Mouse (Mus musculus): ENCODE measurements at regions not wholly inside any gene's neighbourhood (a gene's known extent, or its start where the extent isn't known, plus 50 kb on each side); places are given as distances from the start of the nearest gene placed in this dataset.

DNA sequence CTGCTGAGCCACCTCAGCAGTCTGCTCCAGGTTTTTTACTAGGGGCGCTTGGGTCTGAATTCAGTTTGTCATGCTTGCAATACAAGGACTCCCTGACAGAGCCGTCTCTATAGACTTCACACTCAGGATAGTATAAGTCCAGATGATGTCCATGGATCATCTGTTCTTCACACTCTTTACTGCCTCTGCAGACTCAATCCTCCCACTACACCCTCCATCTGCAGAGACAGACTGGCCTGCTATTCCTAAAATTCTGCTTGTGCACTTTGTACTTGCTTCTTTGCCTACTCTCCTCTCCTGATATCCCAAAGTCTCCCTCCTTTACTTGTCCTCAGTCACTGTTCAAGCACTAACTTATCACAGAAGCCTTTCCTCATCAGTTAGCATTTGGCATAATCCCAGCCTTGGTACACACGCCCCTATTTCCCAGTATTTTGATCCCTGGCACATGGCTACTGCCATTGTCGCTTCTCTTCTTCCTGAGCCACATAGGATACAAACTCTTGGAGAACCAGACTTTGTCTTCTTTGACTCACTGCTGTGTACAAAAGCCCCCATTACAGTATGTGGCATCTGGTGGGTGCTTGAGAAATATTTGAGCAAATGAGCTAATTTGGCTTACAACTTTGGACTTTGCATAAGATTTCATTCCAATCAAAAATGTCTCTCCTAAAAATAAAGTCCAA lies 277.0 kb downstream of the Kcns3 start:
- TF ChIP-seq POLR2A (IDR thresholded peaks at IDR 0.05; ENCODE audit: extremely low read depth, insufficient read depth, low read length) (no peak), CTCF (IDR thresholded peaks at IDR 0.05; ENCODE audit: extremely low read depth, insufficient read depth, low read length) (no peak)
- Histone ChIP-seq H3K4me3 (ENCODE audit: insufficient read depth, low read length) (no peak overlapping the region), H3K4me1 (ENCODE audit: control insufficient read depth, insufficient read depth, low read length) (no peaks in the 10 kb centered on the region), H3K27ac (ENCODE audit: insufficient read depth, low read length) (no peak overlapping the region)

DNA sequence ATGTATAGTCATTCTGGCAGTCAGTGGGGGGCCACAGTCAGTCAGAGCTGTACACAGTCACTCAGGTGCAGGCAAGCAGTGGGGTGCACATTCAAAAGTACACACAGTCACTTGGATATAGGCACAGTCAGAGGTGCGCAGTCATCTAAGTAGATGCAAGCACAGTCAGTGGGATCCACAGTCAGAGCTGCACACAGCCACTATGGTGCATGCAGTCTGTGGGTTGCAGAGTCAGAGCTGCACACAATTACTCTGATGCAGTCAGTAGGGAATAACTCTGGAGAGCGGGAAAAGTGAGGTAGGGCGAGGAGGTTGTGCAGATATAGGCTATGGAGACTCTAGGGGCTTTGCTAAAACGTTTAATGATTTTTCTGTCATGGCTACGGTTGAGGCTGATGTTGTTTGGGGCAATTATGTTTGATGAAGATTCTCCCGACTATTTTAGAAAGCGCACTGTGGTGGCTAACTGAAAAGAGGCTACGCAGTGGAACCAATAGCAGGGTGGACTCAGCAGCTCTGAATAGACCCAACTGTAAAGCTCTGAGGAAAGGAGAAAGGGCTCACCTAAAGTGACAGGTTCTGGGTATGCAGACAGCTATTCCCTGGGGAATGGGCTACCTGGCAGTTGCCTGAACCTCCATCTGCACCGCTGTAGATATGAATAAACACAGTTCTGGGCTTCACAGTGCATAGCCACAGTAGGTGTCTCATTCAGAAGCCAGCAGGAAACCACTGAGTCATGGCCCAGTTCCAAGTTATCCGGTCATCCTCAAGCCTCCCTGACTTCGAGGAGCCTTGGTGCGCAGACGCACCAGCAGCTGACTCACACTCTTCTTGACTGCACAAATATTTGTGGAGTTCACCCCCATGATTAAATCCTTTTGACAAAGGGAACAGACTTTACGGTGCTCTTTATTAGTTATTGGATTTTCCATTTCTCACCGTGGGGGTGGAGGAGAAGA lies 282.9 kb downstream of the Kcns3 start:
- H3K27ac ChIP-seq (ENCODE audit: insufficient read depth, low read length), result no peak overlapping the region
- no peak for TF ChIP-seq CTCF (IDR thresholded peaks at IDR 0.05; ENCODE audit: extremely low read depth, insufficient read depth, low read length)
- no peak for TF ChIP-seq POLR2A (IDR thresholded peaks at IDR 0.05; ENCODE audit: extremely low read depth, insufficient read depth, low read length)
- no peak overlapping the region for H3K4me3 ChIP-seq (ENCODE audit: insufficient read depth, low read length)
- no peaks in the 10 kb centered on the region; the same call in 1 of the 2 replicates for H3K4me1 ChIP-seq (ENCODE audit: control insufficient read depth, insufficient read depth, low read length)

DNA sequence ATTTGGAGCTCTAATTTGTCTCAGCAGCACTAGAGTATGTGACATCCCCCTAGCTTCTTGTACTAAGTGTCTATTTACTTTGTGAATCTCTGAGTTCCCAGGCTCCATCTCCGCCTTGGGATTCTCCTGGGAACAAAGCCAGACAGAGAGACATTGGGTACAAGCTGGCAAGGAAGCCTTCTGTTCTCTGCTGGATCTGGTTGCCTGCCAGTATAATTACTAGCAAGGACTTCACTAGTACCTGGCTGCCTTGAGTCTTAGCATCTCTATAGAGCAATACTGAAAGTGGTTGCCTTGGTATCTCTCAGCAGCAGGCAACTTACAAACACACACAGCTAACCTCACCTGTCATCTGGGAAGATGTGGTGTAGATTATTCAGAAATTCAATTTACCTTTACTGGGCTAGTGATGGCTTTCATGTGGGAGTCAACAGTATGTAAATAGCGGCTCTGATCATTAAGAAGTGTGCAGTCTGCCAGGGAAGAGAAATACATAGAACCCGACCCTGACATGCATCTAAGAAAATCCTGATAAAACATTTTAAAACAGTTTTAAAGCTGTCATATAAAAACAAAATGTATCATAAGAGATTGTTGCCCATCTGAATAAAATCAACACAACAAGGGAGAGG lies 283.8 kb downstream of the Kcns3 start:
- no peak for TF ChIP-seq POLR2A (IDR thresholded peaks at IDR 0.05; ENCODE audit: extremely low read depth, insufficient read depth, low read length)
- TF ChIP-seq CTCF (IDR thresholded peaks at IDR 0.05; ENCODE audit: extremely low read depth, insufficient read depth, low read length), result no peak
- Histone ChIP-seq H3K27ac (ENCODE audit: insufficient read depth, low read length) (no peak overlapping the region), H3K4me3 (ENCODE audit: insufficient read depth, low read length) (no peak overlapping the region), H3K4me1 (ENCODE audit: control insufficient read depth, insufficient read depth, low read length) (no peaks in the 10 kb centered on the region; the same call in 1 of the 2 replicates)

DNA sequence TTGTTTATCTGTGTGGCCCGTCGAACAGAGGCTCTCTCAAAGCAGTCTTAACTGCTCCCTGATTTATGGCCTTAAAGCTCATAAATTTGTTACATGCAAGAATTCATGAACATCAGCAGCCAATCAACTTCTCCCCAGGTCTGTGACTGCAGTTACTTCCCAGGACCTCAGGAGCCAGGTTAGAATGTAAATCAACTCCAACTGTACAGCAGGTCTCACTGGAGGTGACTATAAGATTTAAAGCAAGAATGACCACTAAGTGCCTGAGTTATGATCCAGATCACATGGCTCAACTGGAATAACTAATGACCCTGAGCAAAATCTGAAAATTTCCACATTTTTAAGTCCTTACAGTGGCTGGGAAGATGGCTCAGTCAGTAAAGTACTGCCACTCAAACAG lies 285.6 kb downstream of the Kcns3 start:
- Histone ChIP-seq H3K4me3 (ENCODE audit: insufficient read depth, low read length) (no peak overlapping the region), H3K27ac (ENCODE audit: insufficient read depth, low read length) (no peak overlapping the region), H3K4me1 (ENCODE audit: control insufficient read depth, insufficient read depth, low read length) (no peaks in the 10 kb centered on the region; the same call in 1 of the 2 replicates)
- no peak for TF ChIP-seq POLR2A (IDR thresholded peaks at IDR 0.05; ENCODE audit: extremely low read depth, insufficient read depth, low read length)
- TF ChIP-seq CTCF (IDR thresholded peaks at IDR 0.05; ENCODE audit: extremely low read depth, insufficient read depth, low read length), result no peak

DNA sequence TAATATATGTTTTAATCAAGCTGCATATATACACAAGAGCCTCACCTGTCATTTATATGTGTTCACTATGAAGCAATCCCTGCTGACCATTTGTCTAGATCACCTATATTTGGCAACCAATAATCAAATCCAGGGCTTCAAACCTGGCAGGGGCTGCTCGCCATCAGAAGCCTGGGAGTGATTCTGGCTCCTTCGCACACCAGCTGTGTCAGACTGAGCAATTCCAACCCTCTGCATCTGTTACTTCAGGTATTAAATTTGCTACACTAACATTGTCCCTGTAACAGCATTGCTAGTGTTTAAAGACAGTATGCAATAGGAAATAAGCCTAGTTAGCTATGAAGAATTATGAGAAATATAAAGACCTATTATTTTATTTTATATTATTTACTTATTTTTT lies 330.5 kb downstream of the Kcns3 start:
- no peak for TF ChIP-seq CTCF (IDR thresholded peaks at IDR 0.05; ENCODE audit: extremely low read depth, insufficient read depth, low read length)
- no peak for TF ChIP-seq POLR2A (IDR thresholded peaks at IDR 0.05; ENCODE audit: extremely low read depth, insufficient read depth, low read length)
- no peak overlapping the region for H3K4me3 ChIP-seq (ENCODE audit: insufficient read depth, low read length)
- no peak overlapping the region for H3K27ac ChIP-seq (ENCODE audit: insufficient read depth, low read length)
- no peaks in the 10 kb centered on the region for H3K4me1 ChIP-seq (ENCODE audit: control insufficient read depth, insufficient read depth, low read length)

DNA sequence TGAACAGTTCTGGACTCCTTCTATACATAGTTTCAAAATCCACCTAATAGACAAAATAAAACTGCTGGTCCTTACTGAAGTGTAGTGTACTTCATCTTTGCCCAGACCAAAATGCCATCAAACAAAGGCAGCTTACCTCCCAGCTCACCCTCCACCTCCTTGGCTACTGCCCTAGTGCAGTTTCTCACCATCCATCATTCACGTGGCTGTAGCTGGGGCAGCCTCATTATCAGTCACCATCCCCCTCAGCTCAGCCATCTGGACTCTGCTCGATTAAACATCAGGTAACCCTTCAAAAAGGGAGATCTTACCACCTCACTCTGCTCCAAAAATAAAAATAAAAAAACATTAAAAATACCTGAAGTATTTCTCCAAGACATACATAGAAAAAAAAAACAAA lies 332.8 kb downstream of the Kcns3 start:
- TF ChIP-seq POLR2A (IDR thresholded peaks at IDR 0.05; ENCODE audit: extremely low read depth, insufficient read depth, low read length) (no peak), CTCF (IDR thresholded peaks at IDR 0.05; ENCODE audit: extremely low read depth, insufficient read depth, low read length) (no peak)
- H3K27ac ChIP-seq (ENCODE audit: insufficient read depth, low read length), result no peak overlapping the region

GRCm38 (mm10) chr12:10817516-10817915 lies 333.3 kb downstream of the Kcns3 start:
- H3K27ac ChIP-seq (ENCODE audit: insufficient read depth, low read length), result no peak overlapping the region
- H3K4me1 ChIP-seq (ENCODE audit: control insufficient read depth, insufficient read depth, low read length), result no peaks in the 10 kb centered on the region
- TF ChIP-seq POLR2A (IDR thresholded peaks at IDR 0.05; ENCODE audit: extremely low read depth, insufficient read depth, low read length) (no peak), CTCF (IDR thresholded peaks at IDR 0.05; ENCODE audit: extremely low read depth, insufficient read depth, low read length) (no peak)
- H3K4me3 ChIP-seq (ENCODE audit: insufficient read depth, low read length), result no peak overlapping the region

More for the DNA sequence above, 332.8 kb downstream of the Kcns3 start:
- Histone ChIP-seq H3K4me1 (ENCODE audit: control insufficient read depth, insufficient read depth, low read length) (no peaks in the 10 kb centered on the region), H3K4me3 (ENCODE audit: insufficient read depth, low read length) (no peak overlapping the region)

DNA sequence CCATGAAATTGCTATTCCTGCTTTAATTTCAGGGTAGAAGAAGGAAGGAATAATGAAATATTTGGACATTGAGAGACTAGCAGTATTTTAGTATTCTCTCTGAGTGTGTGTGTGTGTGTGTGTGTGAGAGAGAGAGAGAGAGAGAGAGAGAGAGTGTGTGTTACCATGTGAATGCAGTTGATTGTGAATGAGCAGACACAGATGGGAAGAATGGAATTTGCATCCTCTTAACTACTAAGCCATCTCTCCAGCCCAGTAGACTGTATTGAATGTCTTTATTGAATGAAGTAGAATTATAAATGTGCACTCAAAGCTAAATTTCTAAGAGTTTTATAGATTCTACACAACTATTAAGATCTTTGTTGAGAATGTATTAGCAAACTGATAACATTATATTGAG lies 340.3 kb downstream of the Kcns3 start:
- Histone ChIP-seq H3K4me3 (ENCODE audit: insufficient read depth, low read length) (no peak overlapping the region), H3K4me1 (ENCODE audit: control insufficient read depth, insufficient read depth, low read length) (no peaks in the 10 kb centered on the region), H3K27ac (ENCODE audit: insufficient read depth, low read length) (no peak overlapping the region)
- no peak for TF ChIP-seq CTCF (IDR thresholded peaks at IDR 0.05; ENCODE audit: extremely low read depth, insufficient read depth, low read length)
- no peak for TF ChIP-seq POLR2A (IDR thresholded peaks at IDR 0.05; ENCODE audit: extremely low read depth, insufficient read depth, low read length)

- Histone ChIP-seq H3K27ac (ENCODE audit: insufficient read depth, low read length) (no peak overlapping the region), H3K4me3 (ENCODE audit: insufficient read depth, low read length) (no peak overlapping the region), H3K4me1 (ENCODE audit: control insufficient read depth, insufficient read depth, low read length) (no peaks in the 10 kb centered on the region)
- TF ChIP-seq CTCF (IDR thresholded peaks at IDR 0.05; ENCODE audit: extremely low read depth, insufficient read depth, low read length) (peak; percentile 23; the same call in 1 of the 2 replicates), POLR2A (IDR thresholded peaks at IDR 0.05; ENCODE audit: extremely low read depth, insufficient read depth, low read length) (no peak)
These were observed 346.4 kb downstream of the Kcns3 start for GRCm38 (mm10) chr12:10804491-10804890.
